Mouse (Mus musculus) left cerebral cortex, adult 8-10 months (tissue): Measurements from ENCODE around the gene Mxd3. TPM values are rescaled to one million over a fixed set of nuclear protein-coding genes. Genes with fewer than 3 reads are reported as not detected.
A peak's percentile ranks its signal among the peaks of the same experiment; 100 is the strongest.

Experiments used
- DNase-seq, 2 experiments: peaks; one replicate each; pipeline ENCODE4 v3.0.0; 2022; ENCODE audit warnings: low spot score in 2 of 2
- total RNA-seq, 4 experiments: library from RNA; stranded (reverse); gene quantifications; 2 replicates each; pipeline ENCODE4 v1.2.4; 2022

The Mxd3 gene
- total RNA-seq, 4 experiments from 2014 or later: 0.65 to 1.6 (median 0.97) TPM

DNA sequence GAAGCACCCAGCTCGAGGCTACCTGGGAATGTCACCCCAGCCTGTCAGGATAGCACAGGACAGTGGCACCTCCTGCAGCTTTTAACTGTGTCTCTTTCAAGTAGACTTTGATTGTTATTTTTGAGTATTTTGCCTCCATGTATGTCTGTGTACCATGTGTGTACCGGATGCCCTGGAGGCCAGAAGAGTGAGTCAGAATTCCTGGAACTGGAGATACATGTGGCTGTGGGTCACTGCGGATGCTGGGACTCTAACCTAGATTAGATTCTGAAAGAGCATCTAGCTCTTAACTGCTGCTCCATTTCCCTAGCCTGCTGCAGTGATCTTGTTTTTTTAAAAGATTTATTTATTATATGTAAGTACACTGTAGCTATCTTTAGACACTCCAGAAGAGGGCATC lies 2.7 kb upstream of the Mxd3 start:
- no peak for DNase-seq

DNA sequence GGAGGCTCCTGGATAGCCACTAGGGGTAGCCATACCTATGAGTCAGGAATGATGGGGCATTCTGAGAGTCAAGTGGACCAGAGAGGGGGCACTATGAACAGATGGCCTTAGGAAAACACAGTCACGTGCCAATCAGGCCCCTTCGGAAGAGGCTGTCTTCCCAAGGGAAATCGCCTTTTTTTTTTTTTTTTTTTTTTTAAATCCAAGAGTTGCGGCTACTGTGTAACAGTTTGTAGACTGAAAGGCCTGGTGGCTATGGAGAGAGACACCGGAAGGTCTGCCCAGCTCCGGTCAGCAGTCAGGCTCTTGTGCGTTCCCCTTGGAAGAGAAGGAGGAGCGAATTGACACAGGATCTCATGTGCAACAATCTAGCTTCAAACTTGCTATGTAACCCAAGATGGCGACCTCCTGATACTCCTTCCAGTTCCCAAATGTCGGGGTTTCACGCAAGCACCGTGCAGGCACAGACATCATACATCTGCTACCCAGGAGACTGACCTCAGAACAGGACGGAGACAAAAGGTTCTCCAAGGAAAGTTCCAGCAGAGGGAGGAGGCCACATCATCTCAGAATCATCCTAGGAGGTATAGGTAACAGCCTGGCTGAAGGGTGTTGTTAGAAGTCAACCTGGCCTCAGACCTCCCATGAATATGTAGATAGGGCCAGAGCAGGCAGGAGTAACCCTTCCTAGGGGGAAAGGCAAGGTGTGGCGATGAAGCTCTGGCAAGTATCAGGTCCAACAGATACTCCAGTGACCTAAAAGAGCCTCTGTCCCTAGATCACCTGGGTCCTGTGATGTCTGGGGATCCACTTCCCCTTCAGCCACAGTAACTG lies 1.2 kb upstream of the Mxd3 start:
- DNase-seq: no peak

- DNase-seq: no peak
These were observed 427 bp downstream of the Mxd3 start for GRCm38 (mm10) chr13:55329109-55329682.

DNA sequence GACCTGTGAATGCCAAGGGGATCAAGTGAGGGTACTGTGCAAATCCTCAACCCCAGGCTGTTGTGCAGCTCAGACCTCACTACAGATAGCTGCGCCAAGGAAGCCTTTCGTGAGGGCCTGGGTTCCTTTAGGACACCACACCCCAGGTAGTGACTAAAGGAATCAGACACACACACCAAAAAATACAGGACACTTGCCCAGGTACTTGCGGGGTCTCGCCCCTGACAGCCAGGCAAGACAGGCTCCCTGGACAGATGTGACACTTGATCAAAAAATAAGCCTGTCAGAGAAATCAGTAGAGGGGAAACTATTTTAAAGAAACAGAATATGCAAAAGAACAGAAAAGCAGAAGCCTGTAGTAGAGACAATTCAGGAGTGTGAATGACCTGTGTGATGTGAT lies 982 bp downstream of the Mxd3 start:
- no peak for DNase-seq

DNA sequence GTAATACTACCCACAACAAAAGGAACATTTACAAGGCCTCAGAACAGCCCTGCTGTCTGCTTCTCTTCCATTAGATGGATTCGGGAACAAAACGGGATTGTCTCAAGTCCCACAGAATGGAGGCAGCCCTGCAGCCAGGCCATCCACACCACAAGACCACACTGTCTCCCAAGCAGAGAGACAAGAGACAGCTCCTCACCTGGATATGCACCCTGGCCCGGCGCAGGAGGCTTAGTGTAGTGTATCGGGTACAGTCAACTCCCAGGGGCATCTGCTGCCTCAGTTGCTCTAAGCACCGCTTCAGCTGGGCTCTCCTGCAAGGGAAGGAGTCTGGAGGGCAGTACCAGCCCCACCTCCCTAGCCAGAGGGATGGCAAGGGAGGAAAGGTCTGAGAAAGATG lies 1.5 kb downstream of the Mxd3 start:
- DNase-seq: no peak

- DNase-seq: peak; percentile 73 to 92
These were observed 2.0 kb downstream of the Mxd3 start for GRCm38 (mm10) chr13:55327633-55328032.

DNA sequence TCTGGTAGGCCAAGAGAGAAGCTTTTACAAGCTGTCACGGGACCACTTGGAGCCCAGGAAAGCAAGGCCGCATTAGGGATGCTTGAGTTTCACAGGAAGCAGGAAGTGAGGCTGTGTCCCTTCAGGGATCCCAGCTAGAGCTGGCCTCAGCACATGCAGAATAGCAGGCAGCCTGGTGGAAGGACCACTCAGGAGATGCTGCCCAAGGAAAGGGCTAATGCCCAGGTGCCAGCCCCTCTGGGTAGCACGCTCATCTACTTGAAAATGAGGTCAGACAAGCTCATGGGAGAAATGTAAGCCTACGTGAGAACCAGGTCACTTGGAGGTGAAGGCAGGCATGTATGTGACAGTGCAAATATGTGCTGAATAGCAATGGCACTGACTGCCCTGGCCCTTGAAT lies 2.5 kb downstream of the Mxd3 start:
- DNase-seq: no peak

DNA sequence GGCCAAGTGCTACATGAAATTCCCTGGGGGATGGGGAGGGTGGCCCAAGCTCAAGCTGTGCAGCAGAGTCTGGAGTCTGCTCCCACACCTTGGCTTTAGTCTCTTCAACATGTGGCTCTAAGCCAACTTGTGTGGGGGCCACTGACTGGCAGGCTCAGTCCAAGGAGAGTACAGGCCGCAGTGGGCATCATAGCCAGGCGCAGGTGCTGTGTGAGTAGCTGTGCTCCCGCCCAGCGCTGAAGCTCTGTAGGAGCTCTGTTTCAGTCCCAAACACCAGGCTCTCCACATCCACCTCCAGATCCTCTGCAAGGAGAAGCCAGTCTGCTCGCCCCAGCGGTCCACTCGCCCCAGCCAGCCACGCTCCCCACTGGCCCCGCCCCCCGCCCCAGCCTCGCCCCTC lies 4.0 kb downstream of the Mxd3 start:
- DNase-seq: peak in 1 of 2 experiments; percentile 54

GRCm38 (mm10) chr13:55322130-55322825 lies 7.3 kb downstream of the Mxd3 start:
- DNase-seq: no peak

DNA sequence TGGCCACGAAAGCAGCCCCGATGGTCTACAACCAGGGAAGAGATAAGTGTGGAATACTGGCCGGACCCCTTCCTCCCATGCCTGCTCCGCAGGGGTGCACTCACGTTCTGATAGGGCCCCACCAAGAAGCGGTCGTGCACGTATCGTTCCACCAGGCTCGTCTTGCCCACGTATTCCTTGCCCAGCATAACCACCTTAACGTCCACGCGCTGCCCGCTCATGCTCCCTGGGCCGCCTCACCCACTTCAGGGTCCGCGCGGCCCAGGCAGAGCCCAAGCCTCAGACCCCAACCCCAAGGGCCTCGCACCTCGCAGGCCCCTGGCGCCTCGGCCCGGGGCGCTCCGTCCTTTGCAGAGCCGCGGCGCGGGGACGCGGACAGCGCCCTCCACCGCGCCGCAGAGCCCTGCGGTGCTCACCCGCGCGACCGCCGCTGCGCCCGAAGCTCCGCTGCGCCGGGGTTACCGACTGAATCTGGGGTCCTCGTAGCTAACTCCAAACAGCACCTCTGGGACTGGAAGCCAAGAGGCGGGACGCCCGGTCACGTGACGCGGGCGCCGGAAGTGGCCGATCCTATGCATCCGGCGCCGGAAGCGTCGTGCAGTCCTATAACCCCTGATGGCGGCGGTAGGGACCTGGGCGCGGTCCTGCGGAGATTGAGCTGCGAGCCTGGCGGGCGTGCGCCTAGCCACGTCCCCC lies 8.0 kb downstream of the Mxd3 start, which contains the start of gene Rab24:
Gene Rab24 (minus strand): TSS at position 513 of the 696 bp plus-strand sequence.
- peak; percentile 79 to 85 for DNase-seq

DNA sequence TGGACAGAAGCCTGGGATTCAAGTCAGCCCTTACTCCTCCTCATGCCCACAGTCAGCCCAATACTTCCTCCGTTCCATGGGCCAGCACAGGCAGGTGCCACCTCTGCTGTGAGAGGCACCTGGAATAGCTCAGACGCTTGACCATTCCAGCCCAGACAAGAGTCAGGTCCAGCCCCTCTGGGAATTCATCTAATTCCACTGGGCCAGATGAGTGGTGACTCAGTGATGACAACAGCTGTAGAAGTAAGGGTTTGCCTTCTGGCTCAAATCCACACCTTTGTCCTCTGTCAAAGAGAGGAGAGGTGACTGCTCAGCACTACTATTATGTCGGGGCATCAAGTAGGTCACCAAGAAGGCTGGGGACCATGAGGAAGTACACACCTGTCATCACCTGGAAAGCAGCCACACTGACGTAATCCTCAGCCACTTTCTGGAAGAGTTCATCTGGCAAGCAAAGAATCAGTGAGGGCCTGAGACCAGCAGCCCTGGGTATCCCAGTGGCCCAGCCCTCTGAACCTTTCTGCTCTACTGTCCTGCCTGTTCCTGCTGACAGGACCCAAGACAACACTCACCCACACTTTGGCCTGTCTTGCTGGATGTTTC lies 9.6 kb downstream of the Mxd3 start, which contains the start of gene Prelid1:
Gene Prelid1 (plus strand): TSS at position 570 of the 603 bp plus-strand sequence.
- peak in 1 of 2 experiments; percentile 21 for DNase-seq

DNA sequence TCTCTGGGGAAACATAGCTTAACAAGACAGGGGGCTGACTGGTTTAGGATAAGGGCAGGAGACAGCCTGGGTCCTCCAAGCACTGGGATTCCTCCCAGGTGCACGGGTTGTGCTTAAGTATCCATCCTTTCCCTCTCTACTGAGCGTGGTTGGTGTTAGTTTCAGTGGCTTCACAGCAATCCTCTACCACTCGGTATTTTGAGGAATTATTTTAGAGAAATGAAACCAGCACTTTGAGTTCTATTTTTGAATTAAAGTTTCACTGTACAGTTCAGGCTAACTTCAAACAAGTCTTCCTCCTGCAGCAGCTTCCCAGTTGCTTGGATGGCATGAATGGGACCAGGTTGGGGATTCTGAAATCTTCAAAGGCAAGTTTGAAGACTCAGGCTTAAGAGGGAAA lies 11.3 kb downstream of the Mxd3 start:
- DNase-seq: no peak

DNA sequence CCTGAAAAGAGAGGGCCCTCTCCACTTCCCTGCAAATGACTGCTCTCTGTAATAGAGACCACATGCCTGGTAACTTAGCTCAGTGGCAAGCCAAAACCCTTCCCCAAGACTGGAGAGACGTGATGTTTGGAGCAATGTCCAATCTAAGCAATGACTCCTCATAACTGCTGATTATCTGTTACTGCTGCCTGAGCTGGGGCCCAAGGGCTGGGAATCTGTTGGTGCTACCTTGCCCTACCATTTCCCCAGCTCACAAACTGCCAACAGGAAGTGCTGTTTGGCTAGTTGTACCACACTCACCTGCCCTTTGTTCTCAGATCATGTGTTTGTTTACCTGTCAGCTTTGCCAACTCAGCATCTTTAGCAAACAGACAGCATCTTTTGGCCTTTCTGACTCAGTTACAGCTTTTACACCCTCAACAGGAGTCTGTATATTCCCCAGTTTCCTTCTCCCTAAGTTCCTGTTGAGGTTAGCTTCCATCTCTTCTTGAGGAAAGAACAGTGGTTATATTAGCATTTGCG lies 14.7 kb downstream of the Mxd3 start:
- no peak for DNase-seq

DNA sequence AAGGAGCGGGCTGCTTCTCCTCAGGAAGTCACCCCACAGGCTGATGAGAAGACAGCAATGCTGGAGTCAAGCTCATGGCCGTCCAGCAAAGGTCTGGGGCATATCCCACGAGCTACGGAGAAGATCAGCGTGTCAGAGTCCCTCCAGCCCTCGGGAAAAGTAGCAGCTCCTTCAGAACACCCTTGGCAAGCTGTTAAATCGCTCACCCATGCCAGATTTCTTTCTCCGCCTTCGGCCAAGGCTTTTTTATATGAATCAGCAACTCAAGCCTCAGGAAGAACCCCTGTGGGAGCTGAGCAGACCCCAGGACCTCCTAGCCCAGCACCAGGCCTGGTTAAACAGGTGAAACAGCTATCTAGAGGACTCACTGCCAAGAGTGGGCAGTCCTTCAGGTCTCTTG lies 16.6 kb downstream of the Mxd3 start:
- no peak for DNase-seq

DNA sequence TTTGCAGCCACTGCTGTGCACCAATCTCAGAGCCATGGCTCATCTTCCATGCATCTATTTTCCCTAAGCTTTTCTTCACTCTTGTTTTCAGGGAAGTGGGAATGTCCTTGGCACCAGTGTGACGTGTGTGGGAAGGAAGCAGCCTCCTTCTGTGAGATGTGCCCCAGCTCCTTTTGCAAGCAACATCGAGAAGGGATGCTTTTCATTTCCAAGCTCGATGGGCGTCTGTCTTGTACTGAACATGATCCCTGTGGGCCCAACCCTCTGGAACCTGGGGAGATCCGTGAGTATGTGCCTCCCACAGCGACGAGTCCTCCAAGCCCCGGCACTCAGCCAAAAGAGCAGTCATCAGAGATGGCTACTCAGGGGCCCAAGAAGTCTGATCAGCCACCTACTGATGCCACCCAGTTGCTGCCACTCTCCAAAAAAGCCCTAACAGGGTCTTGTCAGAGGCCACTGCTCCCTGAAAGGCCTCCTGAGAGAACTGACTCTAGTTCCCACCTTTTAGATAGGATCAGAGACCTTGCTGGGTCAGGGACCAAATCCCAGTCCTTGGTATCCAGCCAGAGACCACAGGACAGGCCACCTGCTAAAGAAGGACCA lies 17.5 kb downstream of the Mxd3 start:
- peak in 1 of 2 experiments; percentile 42 for DNase-seq

GRCm38 (mm10) chr13:55300913-55301312 lies 28.7 kb downstream of the Mxd3 start:
- no peak for DNase-seq

DNA sequence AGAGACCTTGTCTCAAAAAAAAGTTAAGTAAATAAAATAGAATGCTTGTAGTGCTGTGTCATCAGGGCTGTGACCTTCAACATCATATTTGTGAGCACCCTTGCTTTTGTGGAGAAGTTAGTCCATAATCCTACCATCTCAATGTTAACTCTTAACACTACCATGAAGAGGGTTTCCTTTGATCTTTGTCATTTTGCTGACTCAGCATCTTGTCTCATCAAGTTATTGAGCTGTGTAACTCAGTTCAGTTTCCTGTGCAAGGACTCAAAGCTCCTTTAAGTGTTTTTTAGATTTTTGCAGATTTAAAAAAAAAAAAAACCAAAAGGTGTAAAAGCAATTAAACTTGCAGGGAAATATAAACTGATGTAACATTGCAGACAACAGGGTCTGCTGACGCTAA lies 32.9 kb downstream of the Mxd3 start:
- DNase-seq: no peak

- DNase-seq: no peak
These were observed 40.8 kb downstream of the Mxd3 start for GRCm38 (mm10) chr13:55288854-55289253.

GRCm38 (mm10) chr13:55277646-55278045 lies 52.0 kb downstream of the Mxd3 start:
- DNase-seq: no peak

GRCm38 (mm10) chr13:55277203-55277602 lies 52.4 kb downstream of the Mxd3 start:
- DNase-seq: no peak
